Mouse (Mus musculus) adrenal gland, postnatal 10 days (tissue): ENCODE data around the gene Plekha7. TPM values are rescaled to one million over a fixed set of nuclear protein-coding genes. Genes with fewer than 3 reads are reported as not detected.

Experiments
- DNase-seq: peaks from one replicate; pipeline ENCODE4 v3.0.0; 2021; ENCODE audit warnings: mixed read lengths
- total RNA-seq, 2 experiments: library from RNA; stranded (reverse); gene quantifications; 2 replicates each; pipeline ENCODE4 v1.2.3; 2021

Gene Plekha7
- total RNA-seq, 2 experiments from 2014 or later, result 7.9 to 10.9 TPM

- DNase-seq, result no peak
These were observed 122.0 kb downstream of the Plekha7 start for GRCm38 (mm10) chr7:116186156-116186555.

- DNase-seq, result no peak
These were observed 123.7 kb downstream of the Plekha7 start for GRCm38 (mm10) chr7:116184358-116185057.

- DNase-seq, result peak; percentile 43
These were observed 125.7 kb downstream of the Plekha7 start for GRCm38 (mm10) chr7:116182451-116182850.

- DNase-seq, result no peak
These were observed 126.7 kb downstream of the Plekha7 start for GRCm38 (mm10) chr7:116181444-116181946.

GRCm38 (mm10) chr7:116178916-116179315 lies 129.3 kb downstream of the Plekha7 start:
- DNase-seq, result no peak

GRCm38 (mm10) chr7:116172774-116173173 lies 135.4 kb downstream of the Plekha7 start:
- DNase-seq, result no peak

GRCm38 (mm10) chr7:116169426-116169825 lies 138.8 kb downstream of the Plekha7 start:
- no peak for DNase-seq

GRCm38 (mm10) chr7:116168224-116168623 lies 140.0 kb downstream of the Plekha7 start:
- DNase-seq, result no peak

GRCm38 (mm10) chr7:116164232-116164631 lies 143.9 kb downstream of the Plekha7 start:
- DNase-seq, result peak; percentile 36

- DNase-seq, result peak; percentile 53
These were observed 146.6 kb downstream of the Plekha7 start for GRCm38 (mm10) chr7:116161544-116161943.

- DNase-seq, result no peak
These were observed 151.4 kb downstream of the Plekha7 start for GRCm38 (mm10) chr7:116156894-116157143.

GRCm38 (mm10) chr7:116156072-116156893 lies 151.9 kb downstream of the Plekha7 start:
- DNase-seq, result peak; percentile 41

- peak; percentile 40 for DNase-seq
These were observed 154.3 kb downstream of the Plekha7 start for GRCm38 (mm10) chr7:116153781-116154368.

GRCm38 (mm10) chr7:116149568-116149967 lies 158.6 kb downstream of the Plekha7 start:
- no peak for DNase-seq

GRCm38 (mm10) chr7:116147114-116147513 lies 161.1 kb downstream of the Plekha7 start:
- DNase-seq, result no peak

GRCm38 (mm10) chr7:116145030-116145429 lies 163.1 kb downstream of the Plekha7 start:
- no peak for DNase-seq

GRCm38 (mm10) chr7:116137671-116138070 lies 170.5 kb downstream of the Plekha7 start:
- no peak for DNase-seq

GRCm38 (mm10) chr7:116137149-116137548 lies 171.0 kb downstream of the Plekha7 start:
- no peak for DNase-seq

GRCm38 (mm10) chr7:116134413-116135292 lies 173.5 kb downstream of the Plekha7 start:
- DNase-seq, result no peak

GRCm38 (mm10) chr7:116132078-116132477 lies 176.1 kb downstream of the Plekha7 start:
- DNase-seq, result peak; percentile 86

GRCm38 (mm10) chr7:116131390-116131789 lies 176.8 kb downstream of the Plekha7 start:
- peak; percentile 40 for DNase-seq

GRCm38 (mm10) chr7:116129374-116129773 lies 178.8 kb downstream of the Plekha7 start:
- no peak for DNase-seq
